Mouse (Mus musculus): Measurements from ENCODE around the gene Ttyh2. TPM values are rescaled to one million over a fixed set of nuclear protein-coding genes. Genes with fewer than 3 reads are reported as not detected.

The Ttyh2 gene
- polyA plus RNA-seq, 1 experiment from 2014 or later, result 11.7 TPM

- H3K9ac ChIP-seq, result no peak overlapping the region
- peaks cover 10% of the 10 kb centered on the region; the same call in 1 of the 2 replicates for H3K4me1 ChIP-seq
- H3K36me3 ChIP-seq, result no peaks in the 10 kb centered on the region
- 77% methylated on average over 8 of the region's 8 CpGs for WGBS
- H3K4me2 ChIP-seq, result no peak overlapping the region
- H3K27me3 ChIP-seq, result peaks cover 36% of the 10 kb centered on the region
- no peak overlapping the region for H3K27ac ChIP-seq
- no peak overlapping the region for H3K4me3 ChIP-seq
- ATAC-seq (ENCODE audit: borderline replicate concordance, extremely low read depth, low FRiP score, low TSS enrichment), result no peak
- no peaks in the 10 kb centered on the region for H3K9me3 ChIP-seq
Observed at GRCm38 (mm10) chr11:114641136-114641535, 34.1 kb upstream of the Ttyh2 start.

DNA sequence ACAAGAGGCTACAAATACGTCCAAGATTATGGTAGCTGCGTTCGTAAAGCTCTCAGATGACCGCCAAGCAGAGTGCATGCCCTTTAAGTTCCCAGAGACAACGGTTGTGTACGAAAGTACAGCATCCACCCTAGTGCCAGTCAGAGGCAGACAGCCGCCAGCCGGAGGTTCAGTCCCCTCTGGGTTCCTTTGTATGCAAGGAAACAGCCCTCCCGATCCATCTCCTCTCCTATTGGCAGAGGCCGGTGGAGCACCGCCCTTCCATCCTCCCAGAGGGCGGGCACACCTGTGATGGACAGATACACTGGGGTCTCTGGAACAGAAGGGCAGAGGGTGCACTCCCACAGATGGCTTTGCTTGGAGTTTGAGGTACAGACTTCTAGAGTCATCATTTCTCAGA, 33.0 kb upstream of the Ttyh2 start:
- H3K9me3 ChIP-seq, result no peaks in the 10 kb centered on the region
- ATAC-seq (ENCODE audit: borderline replicate concordance, extremely low read depth, low FRiP score, low TSS enrichment), result no peak
- WGBS, result 58% methylated on average over 12 of the region's 12 CpGs

DNA sequence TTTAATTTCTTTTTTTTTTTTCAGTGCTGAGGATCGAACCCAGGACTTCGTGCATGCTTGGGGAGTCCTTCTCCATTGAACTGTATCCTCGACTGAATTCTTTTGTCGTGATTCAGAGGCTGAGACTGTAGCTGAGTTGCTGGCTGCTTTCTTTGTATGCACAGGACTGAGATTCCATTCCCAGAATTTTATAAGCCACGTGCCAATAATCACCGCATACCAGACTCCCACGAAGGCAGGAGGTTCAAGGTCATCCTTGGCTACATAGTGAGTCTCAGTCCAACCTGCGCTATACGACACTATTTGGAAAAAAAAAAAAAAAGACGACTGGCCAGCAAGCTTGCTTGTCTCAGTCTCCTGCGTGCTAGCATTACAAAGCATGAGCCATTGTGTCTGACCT, 32.3 kb upstream of the Ttyh2 start:
- no peak for ATAC-seq (ENCODE audit: borderline replicate concordance, extremely low read depth, low FRiP score, low TSS enrichment)
- no peaks in the 10 kb centered on the region for H3K9me3 ChIP-seq
- H3K4me3 ChIP-seq, result no peak overlapping the region
- 67% methylated on average over 11 of the region's 11 CpGs for WGBS
- no peaks in the 10 kb centered on the region for H3K36me3 ChIP-seq
- H3K4me2 ChIP-seq, result no peak overlapping the region
- no peak overlapping the region for H3K9ac ChIP-seq
- H3K4me1 ChIP-seq, result peaks cover 10% of the 10 kb centered on the region; the same call in 1 of the 2 replicates
- peaks cover 25% of the 10 kb centered on the region for H3K27me3 ChIP-seq
- no peak overlapping the region for H3K27ac ChIP-seq

More for the DNA sequence above, 33.0 kb upstream of the Ttyh2 start:
- H3K4me2 ChIP-seq, result no peak overlapping the region
- no peak overlapping the region for H3K9ac ChIP-seq
- no peaks in the 10 kb centered on the region for H3K36me3 ChIP-seq
- no peak overlapping the region for H3K4me3 ChIP-seq
- peaks cover 32% of the 10 kb centered on the region for H3K27me3 ChIP-seq
- H3K27ac ChIP-seq, result no peak overlapping the region
- peaks cover 10% of the 10 kb centered on the region; the same call in 1 of the 2 replicates for H3K4me1 ChIP-seq

DNA sequence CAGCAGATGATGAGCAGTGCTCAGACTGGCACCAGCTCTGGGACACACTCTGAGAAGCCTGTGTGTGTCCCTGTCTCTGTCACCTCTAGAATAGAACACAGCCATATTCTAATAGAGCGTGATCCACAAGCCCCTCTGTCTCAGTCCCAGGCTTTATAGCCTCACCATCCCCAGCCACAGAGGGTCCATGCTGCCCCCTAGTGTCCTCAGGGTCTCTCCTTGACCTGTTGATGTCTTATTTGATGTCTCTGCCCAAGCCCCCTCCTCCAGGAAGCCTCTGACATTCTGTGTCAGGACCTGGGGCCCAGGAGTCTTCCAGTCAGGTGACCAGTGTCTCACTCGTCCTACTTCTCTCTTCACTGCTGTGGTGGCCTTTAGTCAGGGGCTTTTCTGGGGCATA, 31.1 kb upstream of the Ttyh2 start:
- no peak for ATAC-seq (ENCODE audit: borderline replicate concordance, extremely low read depth, low FRiP score, low TSS enrichment)
- Histone ChIP-seq H3K4me2 (no peak overlapping the region), H3K9me3 (no peaks in the 10 kb centered on the region), H3K4me3 (no peak overlapping the region), H3K27ac (no peak overlapping the region), H3K36me3 (no peaks in the 10 kb centered on the region), H3K9ac (no peak overlapping the region), H3K4me1 (peaks cover 10% of the 10 kb centered on the region; the same call in 1 of the 2 replicates), H3K27me3 (peaks cover 14% of the 10 kb centered on the region)
- 41% methylated on average over 2 of the region's 2 CpGs for WGBS

DNA sequence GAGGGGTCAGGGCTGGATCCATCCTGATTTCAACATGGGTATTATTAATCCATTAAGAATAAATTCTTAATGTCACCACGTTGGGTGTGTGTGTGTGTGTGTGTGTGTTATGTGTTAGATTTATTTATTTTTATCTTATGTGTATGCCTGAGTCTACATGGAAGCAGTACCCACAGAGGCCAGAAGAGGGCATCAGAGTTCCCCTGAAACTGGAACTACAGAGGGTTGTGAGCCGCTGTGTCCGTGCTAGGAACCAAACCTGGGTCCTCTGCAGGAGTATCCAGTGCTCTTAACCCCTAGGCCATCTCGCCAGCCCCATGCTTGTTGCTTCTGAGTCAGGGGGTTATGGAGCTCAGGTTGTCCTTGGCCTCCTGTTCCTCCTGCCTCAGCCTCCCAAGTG, 25.7 kb upstream of the Ttyh2 start:
- no peaks in the 10 kb centered on the region for H3K36me3 ChIP-seq
- H3K9ac ChIP-seq, result no peak overlapping the region
- H3K27ac ChIP-seq, result no peak overlapping the region
- WGBS, result 59% methylated on average over 4 of the region's 4 CpGs
- no peak for ATAC-seq (ENCODE audit: borderline replicate concordance, extremely low read depth, low FRiP score, low TSS enrichment)
- H3K4me2 ChIP-seq, result no peak overlapping the region
- H3K9me3 ChIP-seq, result no peaks in the 10 kb centered on the region
- H3K4me3 ChIP-seq, result no peak overlapping the region
- no peaks in the 10 kb centered on the region for H3K4me1 ChIP-seq
- H3K27me3 ChIP-seq, result no peaks in the 10 kb centered on the region; the same call in 1 of the 2 replicates

- H3K9ac ChIP-seq, result no peak overlapping the region
- 8% methylated on average over 16 of the region's 16 CpGs for WGBS
- H3K9me3 ChIP-seq, result no peaks in the 10 kb centered on the region
- H3K36me3 ChIP-seq, result no peaks in the 10 kb centered on the region
- ATAC-seq (ENCODE audit: borderline replicate concordance, extremely low read depth, low FRiP score, low TSS enrichment), result no peak
- H3K4me2 ChIP-seq, result no peak overlapping the region
- H3K4me1 ChIP-seq, result no peaks in the 10 kb centered on the region
- H3K4me3 ChIP-seq, result no peak overlapping the region
- H3K27ac ChIP-seq, result no peak overlapping the region
- H3K27me3 ChIP-seq, result peaks cover 15% of the 10 kb centered on the region
Observed at GRCm38 (mm10) chr11:114652531-114652930, 22.7 kb upstream of the Ttyh2 start.

- Histone ChIP-seq H3K4me1 (no peaks in the 10 kb centered on the region), H3K9ac (no peak overlapping the region), H3K4me3 (no peak overlapping the region), H3K27ac (no peak overlapping the region), H3K36me3 (no peaks in the 10 kb centered on the region), H3K4me2 (no peak overlapping the region), H3K9me3 (no peaks in the 10 kb centered on the region), H3K27me3 (peaks cover 18% of the 10 kb centered on the region)
- ATAC-seq (ENCODE audit: borderline replicate concordance, extremely low read depth, low FRiP score, low TSS enrichment), result no peak
- WGBS, result 70% methylated on average over 6 of the region's 6 CpGs
Observed at GRCm38 (mm10) chr11:114653664-114654063, 21.6 kb upstream of the Ttyh2 start.

DNA sequence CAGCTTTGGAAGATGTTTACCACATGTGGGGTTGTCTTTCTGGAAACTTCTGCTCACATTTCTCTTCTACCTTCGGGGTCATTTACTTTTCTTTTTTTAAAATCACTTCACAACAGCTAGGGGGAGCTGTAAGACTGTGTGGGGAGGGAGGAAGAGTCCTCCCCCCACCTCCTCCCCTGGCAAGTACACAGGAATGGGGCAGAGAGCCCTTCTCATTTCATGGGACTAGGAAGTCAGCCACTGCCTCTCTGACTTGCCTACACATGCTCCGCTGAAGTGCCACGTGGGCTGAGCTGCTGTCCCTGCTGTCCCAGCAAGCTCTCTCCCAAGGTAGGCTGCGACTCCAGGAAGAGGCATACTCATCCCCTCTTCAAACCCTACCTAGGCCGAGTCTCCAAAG, 20.7 kb upstream of the Ttyh2 start:
- H3K4me3 ChIP-seq, result no peak overlapping the region
- 44% methylated on average over 5 of the region's 5 CpGs for WGBS
- H3K36me3 ChIP-seq, result no peaks in the 10 kb centered on the region
- ATAC-seq (ENCODE audit: borderline replicate concordance, extremely low read depth, low FRiP score, low TSS enrichment), result no peak; the same call in 1 of the 2 replicates
- no peaks in the 10 kb centered on the region for H3K4me1 ChIP-seq
- H3K27ac ChIP-seq, result no peak overlapping the region
- H3K9me3 ChIP-seq, result no peaks in the 10 kb centered on the region
- H3K9ac ChIP-seq, result no peak overlapping the region
- H3K4me2 ChIP-seq, result no peak overlapping the region
- H3K27me3 ChIP-seq, result peaks cover 18% of the 10 kb centered on the region

- Histone ChIP-seq H3K9me3 (no peaks in the 10 kb centered on the region), H3K4me2 (no peak overlapping the region), H3K4me1 (no peaks in the 10 kb centered on the region), H3K27me3 (peaks cover 18% of the 10 kb centered on the region), H3K4me3 (no peak overlapping the region), H3K9ac (no peak overlapping the region), H3K36me3 (no peaks in the 10 kb centered on the region), H3K27ac (no peak overlapping the region)
- WGBS, result 84% methylated on average over 7 of the region's 7 CpGs
- no peak for ATAC-seq (ENCODE audit: borderline replicate concordance, extremely low read depth, low FRiP score, low TSS enrichment)
Observed at GRCm38 (mm10) chr11:114655350-114656008, 19.8 kb upstream of the Ttyh2 start.

- Histone ChIP-seq H3K9ac (no peak overlapping the region), H3K4me1 (no peaks in the 10 kb centered on the region), H3K9me3 (no peaks in the 10 kb centered on the region), H3K4me2 (no peak overlapping the region), H3K4me3 (no peak overlapping the region), H3K27ac (no peak overlapping the region), H3K27me3 (peaks cover 18% of the 10 kb centered on the region), H3K36me3 (no peaks in the 10 kb centered on the region)
- 19% methylated on average over 27 of the region's 27 CpGs for WGBS
- ATAC-seq (ENCODE audit: borderline replicate concordance, extremely low read depth, low FRiP score, low TSS enrichment), result no peak
Observed at GRCm38 (mm10) chr11:114656994-114657644, 18.1 kb upstream of the Ttyh2 start.

GRCm38 (mm10) chr11:114657737-114658136, 17.5 kb upstream of the Ttyh2 start:
- Histone ChIP-seq H3K4me1 (no peaks in the 10 kb centered on the region), H3K27me3 (peaks cover 18% of the 10 kb centered on the region), H3K36me3 (no peaks in the 10 kb centered on the region), H3K27ac (no peak overlapping the region), H3K9ac (no peak overlapping the region), H3K9me3 (no peaks in the 10 kb centered on the region), H3K4me2 (no peak overlapping the region), H3K4me3 (no peak overlapping the region)
- ATAC-seq (ENCODE audit: borderline replicate concordance, extremely low read depth, low FRiP score, low TSS enrichment), result no peak
- 11% methylated on average over 7 of the region's 7 CpGs for WGBS

GRCm38 (mm10) chr11:114662161-114662560, 13.1 kb upstream of the Ttyh2 start:
- 82% methylated on average over 14 of the region's 14 CpGs for WGBS
- Histone ChIP-seq H3K4me1 (no peaks in the 10 kb centered on the region), H3K9ac (no peak overlapping the region), H3K36me3 (no peaks in the 10 kb centered on the region), H3K4me2 (no peak overlapping the region), H3K27ac (no peak overlapping the region), H3K27me3 (peaks cover 24% of the 10 kb centered on the region; the same call in 1 of the 2 replicates), H3K9me3 (no peaks in the 10 kb centered on the region), H3K4me3 (no peak overlapping the region)
- no peak for ATAC-seq (ENCODE audit: borderline replicate concordance, extremely low read depth, low FRiP score, low TSS enrichment)
